Mouse (Mus musculus) embryonic facial prominence, embryonic 11.5 days (tissue): ENCODE data around the gene Lypd6. TPM values are rescaled to one million over a fixed set of nuclear protein-coding genes. Genes with fewer than 3 reads are reported as not detected.

Experiments used
- ATAC-seq: fragments of 200-750 bp; cut with Nextera tagmentation; replicated peaks from 2 replicates; pipeline ENCODE4 v1.8.0; 2017; ENCODE audit warnings: low read depth; ENCODE audit not compliant: insufficient number of reproducible peaks, low FRiP score, low TSS enrichment
- DNase-seq: peaks from one replicate; pipeline ENCODE4 v3.0.0-alpha.2; 2015; ENCODE audit warnings: low spot score
- H3K27ac ChIP-seq: fragments of 300-500 bp; sonication (generic); replicated peaks from 2 replicates; pipeline ENCODE4 v1.5.1; 2014; ENCODE audit warnings: mild to moderate bottlenecking, low read depth, low read length, control low read depth
- H3K27me3 ChIP-seq: fragments of 300-500 bp; sonication (generic); 2 replicates; pipeline ENCODE4 v1.6.1; 2014; ENCODE audit warnings: mild to moderate bottlenecking, low read length, moderate library complexity, mixed read lengths; ENCODE audit not compliant: control insufficient read depth, insufficient read depth
- H3K36me3 ChIP-seq: fragments of 300-500 bp; sonication (generic); replicated peaks from 2 replicates; pipeline ENCODE4 v1.6.1; 2014; ENCODE audit warnings: low read depth, mild to moderate bottlenecking, low read length, moderate library complexity, mixed read lengths; ENCODE audit not compliant: control insufficient read depth, insufficient read depth
- H3K4me1 ChIP-seq: fragments of 300-500 bp; sonication (generic); 2 replicates; pipeline ENCODE4 v1.6.1; 2014; ENCODE audit warnings: low read length, mixed read lengths; ENCODE audit not compliant: control insufficient read depth, insufficient read depth
- H3K4me2 ChIP-seq: fragments of 300-500 bp; sonication (generic); 2 replicates; pipeline ENCODE4 v1.6.1; 2014; ENCODE audit warnings: low read depth, mild to moderate bottlenecking, control low read depth, low read length, moderate library complexity
- H3K4me3 ChIP-seq: fragments of 300-500 bp; sonication (generic); 2 replicates; pipeline ENCODE4 v1.5.1; 2014; ENCODE audit warnings: low read depth, low read length, control low read depth
- H3K9ac ChIP-seq: fragments of 300-500 bp; sonication (generic); replicated peaks from 2 replicates; pipeline ENCODE4 v1.6.1; 2014; ENCODE audit warnings: mild to moderate bottlenecking, control low read depth, low read length
- H3K9me3 ChIP-seq: fragments of 300-500 bp; sonication (generic); replicated peaks from 2 replicates; pipeline ENCODE4 v1.6.1; 2016; ENCODE audit warnings: mild to moderate bottlenecking, low read length, inconsistent platforms, mixed read lengths; ENCODE audit not compliant: control insufficient read depth
- WGBS: fragments of 180-500 bp; shearing (Covaris S2); extraction: QIAGEN DNeasy Blood & Tissue Kit; methylation state at CpG from one replicate; pipeline ENCODE4 v1.1.7; 2014; 5-methylcytosine and 5-hydroxymethylcytosine counted together
- polyA plus RNA-seq: library from polyadenylated mRNA; unstranded; fragments of >200 nt; fragmentation: Nextera tagmentation; extraction: Ambion mirVana; gene quantifications from 2 replicates; pipeline ENCODE4 v1.2.1, GENCODE M21; 2014

Lypd6 gene
- polyA plus RNA-seq, 1 experiment from 2014 or later = 13.9 TPM

DNA sequence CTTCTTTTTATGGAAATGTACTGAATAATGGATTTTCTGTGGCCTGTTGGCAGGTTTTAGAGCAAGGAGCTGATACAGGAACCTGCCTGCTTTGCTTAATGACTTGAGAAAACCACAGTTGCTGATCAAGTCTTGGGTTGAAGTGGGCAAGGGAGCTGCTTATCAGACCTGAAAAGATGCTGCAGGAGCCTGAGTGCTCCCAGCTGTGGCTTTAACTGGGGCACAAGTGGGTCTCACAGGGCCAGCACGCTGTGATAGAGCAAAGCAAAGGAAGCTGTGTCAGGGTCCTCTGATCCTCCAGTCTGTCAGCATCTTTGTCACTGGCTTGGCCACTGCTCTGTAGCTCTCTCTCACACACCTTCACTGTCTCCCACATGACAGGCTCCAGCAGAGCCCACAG, 45.4 kb downstream of the Lypd6 start:
- ATAC-seq (no peak), DNase-seq (no peak)
- Histone ChIP-seq H3K4me3 (no peak overlapping the region), H3K4me2 (no peak overlapping the region), H3K27me3 (no peaks in the 10 kb centered on the region), H3K4me1 (no peaks in the 10 kb centered on the region), H3K27ac (no peak overlapping the region), H3K36me3 (no peaks in the 10 kb centered on the region), H3K9me3 (no peaks in the 10 kb centered on the region), H3K9ac (no peak overlapping the region)
- WGBS = 46% methylated on average over 1 of the region's 1 CpGs

GRCm38 (mm10) chr2:50112427-50112826, 46.2 kb downstream of the Lypd6 start:
- WGBS = 92% methylated on average over 5 of the region's 5 CpGs

GRCm38 (mm10) chr2:50119101-50119500, 52.9 kb downstream of the Lypd6 start:
- no peak overlapping the region for H3K27ac ChIP-seq
- ATAC-seq (no peak), DNase-seq (no peak)
- no peaks in the 10 kb centered on the region for H3K36me3 ChIP-seq
- H3K4me2 ChIP-seq = no peak overlapping the region
- no peak overlapping the region for H3K4me3 ChIP-seq
- no peak overlapping the region for H3K9ac ChIP-seq
- H3K27me3 ChIP-seq = no peaks in the 10 kb centered on the region
- WGBS = 93% methylated on average over 7 of the region's 7 CpGs
- no peaks in the 10 kb centered on the region for H3K4me1 ChIP-seq
- H3K9me3 ChIP-seq = no peaks in the 10 kb centered on the region

More at GRCm38 (mm10) chr2:50112427-50112826, 46.2 kb downstream of the Lypd6 start:
- DNase-seq (no peak), ATAC-seq (no peak)
- Histone ChIP-seq H3K36me3 (no peaks in the 10 kb centered on the region), H3K4me3 (no peak overlapping the region), H3K27me3 (no peaks in the 10 kb centered on the region), H3K27ac (no peak overlapping the region), H3K9ac (no peak overlapping the region), H3K4me2 (no peak overlapping the region), H3K4me1 (no peaks in the 10 kb centered on the region), H3K9me3 (no peaks in the 10 kb centered on the region)

- 81% methylated on average over 9 of the region's 9 CpGs for WGBS
- DNase-seq = no peak
- no peak overlapping the region for H3K4me2 ChIP-seq
- ATAC-seq = no peak
- H3K27me3 ChIP-seq = no peaks in the 10 kb centered on the region
- peaks cover 2% of the 10 kb centered on the region; the same call in 1 of the 2 replicates for H3K4me1 ChIP-seq
- no peak overlapping the region for H3K4me3 ChIP-seq
- H3K9ac ChIP-seq = no peak overlapping the region
- H3K36me3 ChIP-seq = no peaks in the 10 kb centered on the region
- no peaks in the 10 kb centered on the region for H3K9me3 ChIP-seq
- no peak overlapping the region for H3K27ac ChIP-seq
Measured at GRCm38 (mm10) chr2:50120839-50121238, 54.6 kb downstream of the Lypd6 start.

DNA sequence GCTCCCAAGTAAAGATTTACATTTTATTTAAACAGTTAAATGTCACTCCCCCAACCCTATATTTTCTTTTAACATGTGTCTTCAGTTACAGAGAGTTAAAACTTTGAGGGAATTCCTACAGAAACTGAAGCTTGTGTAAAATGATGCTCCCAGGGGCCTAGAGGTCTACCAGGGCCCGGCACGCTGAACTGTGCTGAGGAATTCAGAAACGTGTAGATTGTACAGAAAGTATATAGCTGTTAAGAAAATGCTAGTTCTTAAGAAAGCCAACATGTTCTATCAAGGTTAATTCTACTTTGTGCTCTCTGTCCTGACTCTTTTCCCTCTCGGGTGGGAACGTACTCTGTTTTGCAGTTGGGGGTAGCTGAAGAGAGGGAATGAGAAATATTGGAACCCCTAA, 57.1 kb downstream of the Lypd6 start:
- H3K36me3 ChIP-seq = no peaks in the 10 kb centered on the region
- H3K9me3 ChIP-seq = no peaks in the 10 kb centered on the region
- peak overlapping the region; percentile 47 for H3K27ac ChIP-seq
- no peak overlapping the region for H3K4me3 ChIP-seq
- 34% methylated on average over 5 of the region's 5 CpGs for WGBS
- H3K9ac ChIP-seq = no peak overlapping the region
- H3K4me2 ChIP-seq = no peak overlapping the region
- peaks cover 2% of the 10 kb centered on the region; the same call in 1 of the 2 replicates for H3K4me1 ChIP-seq
- ATAC-seq (no peak), DNase-seq (peak; percentile 75)
- H3K27me3 ChIP-seq = no peaks in the 10 kb centered on the region

GRCm38 (mm10) chr2:50127513-50128175, 61.4 kb downstream of the Lypd6 start:
- no peak for DNase-seq
- no peak overlapping the region for H3K27ac ChIP-seq
- H3K36me3 ChIP-seq = no peaks in the 10 kb centered on the region
- H3K9me3 ChIP-seq = no peaks in the 10 kb centered on the region
- H3K4me2 ChIP-seq = no peak overlapping the region
- 86% methylated on average over 9 of the region's 9 CpGs for WGBS
- H3K27me3 ChIP-seq = no peaks in the 10 kb centered on the region
- no peak overlapping the region for H3K4me3 ChIP-seq
- no peak overlapping the region for H3K9ac ChIP-seq
- H3K4me1 ChIP-seq = peaks cover 2% of the 10 kb centered on the region; the same call in 1 of the 2 replicates
- ATAC-seq = no peak

DNA sequence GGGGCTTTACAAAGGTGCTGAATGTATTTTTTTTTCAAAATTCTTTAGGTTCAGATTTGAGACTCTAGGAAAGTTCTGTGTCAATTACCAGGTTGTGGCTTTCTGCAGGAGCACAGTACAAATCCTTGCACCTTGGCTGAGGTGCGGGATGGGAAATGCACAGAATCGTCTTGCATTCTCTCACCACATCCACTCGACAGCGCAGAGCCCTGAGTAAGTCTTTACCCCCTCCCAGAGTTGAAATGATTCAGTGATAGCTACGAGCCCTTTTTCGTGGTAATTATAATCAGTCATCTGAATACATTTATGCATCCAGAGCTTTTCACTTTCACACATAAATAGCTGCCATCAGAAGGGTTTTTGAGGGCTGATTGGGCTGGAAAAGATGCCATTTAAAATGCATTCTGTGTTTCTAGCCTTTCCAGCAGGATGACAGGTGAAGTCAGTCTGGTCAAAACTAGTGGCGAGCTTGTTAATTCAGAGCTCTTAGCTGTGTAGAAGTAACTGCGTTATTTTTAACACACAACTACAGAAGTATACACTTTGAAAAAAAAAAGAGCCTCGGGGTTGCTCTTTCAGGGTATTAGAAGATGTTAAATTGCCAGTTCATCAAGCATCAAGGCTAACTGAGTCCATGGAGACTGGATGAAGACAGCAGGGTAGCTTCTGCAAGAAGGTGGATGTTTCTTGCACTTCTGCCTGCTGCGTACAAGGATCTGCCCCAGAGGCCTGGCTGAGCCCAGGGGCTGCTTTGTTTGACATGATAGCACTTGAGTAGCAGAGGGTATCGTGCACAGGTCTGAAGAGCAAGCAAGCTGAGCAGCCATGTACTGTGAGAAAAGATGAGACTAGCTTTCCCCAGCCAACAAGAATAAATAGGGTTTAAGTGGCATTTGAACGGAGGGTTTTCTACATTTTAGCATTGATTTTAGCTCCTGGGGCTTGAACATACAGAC, 62.4 kb downstream of the Lypd6 start:
- H3K36me3 ChIP-seq = no peaks in the 10 kb centered on the region
- no peak for DNase-seq
- H3K4me1 ChIP-seq = peaks cover 2% of the 10 kb centered on the region; the same call in 1 of the 2 replicates
- ATAC-seq = no peak
- no peak overlapping the region for H3K9ac ChIP-seq
- H3K9me3 ChIP-seq = no peaks in the 10 kb centered on the region
- 79% methylated on average over 12 of the region's 12 CpGs for WGBS
- no peaks in the 10 kb centered on the region for H3K27me3 ChIP-seq
- H3K4me2 ChIP-seq = no peak overlapping the region
- no peak overlapping the region for H3K4me3 ChIP-seq
- no peak overlapping the region for H3K27ac ChIP-seq

DNA sequence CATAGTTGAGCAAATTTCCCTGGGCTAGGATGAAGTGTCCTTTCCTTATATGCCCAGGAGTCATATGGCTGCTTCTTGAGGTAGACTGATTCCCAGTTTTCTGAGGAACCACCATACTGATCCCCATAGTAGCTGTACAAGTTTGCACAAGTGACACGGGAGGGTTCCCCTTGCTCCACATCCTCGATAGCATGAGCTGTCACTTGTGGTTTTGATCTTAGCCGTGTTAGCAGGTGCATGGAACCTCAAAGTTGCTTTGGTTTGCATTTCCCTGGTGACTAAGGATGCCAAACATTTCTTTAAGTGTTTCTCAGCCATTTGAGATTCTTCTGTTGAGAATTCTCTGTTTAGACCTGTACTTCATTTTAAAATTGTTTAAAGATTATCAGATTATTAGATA, 64.4 kb downstream of the Lypd6 start:
- Histone ChIP-seq H3K36me3 (no peaks in the 10 kb centered on the region), H3K9me3 (no peaks in the 10 kb centered on the region), H3K4me1 (no peaks in the 10 kb centered on the region), H3K27me3 (no peaks in the 10 kb centered on the region), H3K4me2 (no peak overlapping the region), H3K9ac (no peak overlapping the region), H3K4me3 (no peak overlapping the region), H3K27ac (no peak overlapping the region)
- DNase-seq (no peak), ATAC-seq (no peak)
- 92% methylated on average over 3 of the region's 3 CpGs for WGBS
